Mouse (Mus musculus): ENCODE measurements around the gene Src.

- TF ChIP-seq CTCF (IDR thresholded peaks at IDR 0.05; ENCODE audit: control insufficient read depth, insufficient read depth, low read length) = no peak
- TF ChIP-seq POLR2A (IDR thresholded peaks at IDR 0.05; ENCODE audit: borderline replicate concordance, control insufficient read depth, low read depth, low read length) = no peak
Observed at GRCm38 (mm10) chr2:157450905-157451304, 32.7 kb downstream of the Src start.

Measured in bone marrow, adult 2 months (tissue).